Mouse (Mus musculus): ENCODE measurements around the gene Gm15217.
A peak's percentile ranks its signal among the peaks of the same experiment; 100 is the strongest.

The Gm15217 gene

GRCm38 (mm10) chr14:46398091-46398695 is 19.0 kb downstream of the Gm15217 start:
- DNase-seq = no peak

- DNase-seq = peak; percentile 69
Observed at GRCm38 (mm10) chr14:46399925-46400324, 20.7 kb downstream of the Gm15217 start.

DNA sequence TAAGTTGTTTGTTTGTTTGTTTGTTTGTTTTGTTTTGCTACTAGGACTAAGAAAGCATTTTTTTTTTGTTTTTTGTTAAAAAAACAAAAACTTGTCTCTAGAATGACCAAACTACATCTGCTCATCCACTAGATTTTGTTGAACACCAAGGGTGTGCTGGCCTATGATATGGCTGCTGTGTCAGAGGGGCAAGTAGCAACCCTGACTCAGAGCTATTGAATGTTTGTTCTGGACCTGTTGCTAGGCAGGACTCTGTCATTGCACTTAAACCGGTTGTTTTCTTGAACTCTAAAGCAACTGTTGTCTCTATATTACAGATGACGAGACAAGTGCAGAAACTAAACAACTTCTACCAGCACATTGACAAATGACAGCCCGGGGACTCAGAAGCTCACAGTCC is 29.1 kb downstream of the Gm15217 start:
- peak; percentile 82 for DNase-seq

DNA sequence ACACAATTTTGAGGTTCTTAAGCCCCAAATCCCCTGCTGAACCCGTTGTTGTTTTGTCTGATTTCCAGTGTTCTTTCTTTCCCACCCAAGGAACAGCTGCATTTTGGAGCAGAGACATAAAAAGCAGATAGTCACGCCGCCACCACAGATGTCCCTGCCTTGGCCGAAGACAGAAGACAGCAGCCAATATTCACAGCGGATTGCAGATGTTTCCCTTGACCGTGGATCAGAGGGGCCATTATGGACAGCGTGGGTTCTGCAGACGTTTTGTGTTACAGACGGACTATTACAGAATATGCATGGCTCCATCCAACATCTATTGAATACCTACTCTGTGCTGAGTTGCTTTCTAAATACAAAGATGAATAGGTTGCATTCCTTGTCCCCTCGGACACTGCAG is 29.8 kb downstream of the Gm15217 start:
- peak; percentile 94 for DNase-seq

- peak; percentile 81 for DNase-seq
Observed at GRCm38 (mm10) chr14:46410557-46411120, 31.4 kb downstream of the Gm15217 start.

GRCm38 (mm10) chr14:46412497-46413000 is 33.3 kb downstream of the Gm15217 start:
- no peak for DNase-seq

GRCm38 (mm10) chr14:46418371-46419097 is 39.3 kb downstream of the Gm15217 start:
- DNase-seq = no peak

- DNase-seq = no peak
Observed at GRCm38 (mm10) chr14:46419269-46419668, 40.1 kb downstream of the Gm15217 start.

GRCm38 (mm10) chr14:46421823-46422222 is 42.6 kb downstream of the Gm15217 start:
- no peak for DNase-seq

DNA sequence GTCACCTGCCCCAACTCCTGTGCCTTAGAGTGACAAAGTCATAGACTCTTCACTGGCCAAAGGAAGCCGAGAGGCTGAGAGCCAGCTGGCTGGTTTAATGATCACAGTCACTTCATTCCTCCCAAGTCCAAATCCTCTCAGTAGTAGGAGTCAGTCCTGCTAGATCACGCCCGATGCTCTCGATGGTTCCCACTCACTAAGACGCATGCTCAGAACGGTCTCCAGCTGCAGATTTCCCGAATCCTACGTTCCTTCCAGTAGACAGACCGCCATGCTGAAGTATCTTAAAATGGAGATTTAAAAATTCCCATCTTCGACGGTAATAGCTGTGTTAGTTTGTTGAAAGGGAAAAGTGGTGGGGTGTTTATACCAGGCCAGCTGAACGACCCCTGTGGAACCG is 48.0 kb downstream of the Gm15217 start:
- no peak for DNase-seq

- DNase-seq = no peak
Observed at GRCm38 (mm10) chr14:46430231-46430630, 51.0 kb downstream of the Gm15217 start.
